Mouse (Mus musculus): ENCODE measurements at regions not wholly inside any gene's neighbourhood (a gene's known extent, or its start where the extent isn't known, plus 50 kb on each side); places are given as distances from the start of the nearest gene placed in this dataset.
A peak's percentile ranks its signal among the peaks of the same experiment; 100 is the strongest.

DNA sequence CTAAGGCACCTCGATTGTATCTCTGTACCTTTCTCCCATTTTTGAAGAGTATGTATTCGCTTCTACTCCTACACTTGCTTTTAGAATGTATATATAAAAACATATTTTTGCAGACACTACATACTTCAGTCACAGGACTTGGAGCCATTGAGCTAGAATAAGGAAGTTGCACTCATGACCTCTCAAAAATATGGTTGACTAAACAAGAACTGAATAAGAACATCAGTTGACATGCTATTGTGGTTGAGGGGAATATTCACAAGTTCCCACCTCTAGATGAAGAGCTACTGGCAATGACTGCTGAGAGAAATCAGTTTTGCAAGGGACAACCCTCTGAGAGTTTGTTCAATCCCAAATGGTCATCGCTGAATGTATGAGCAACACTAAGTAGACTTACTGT, 1198.0 kb upstream of the Zeb2 start:
- no peaks in the 10 kb centered on the region for H3K79me2 ChIP-seq (ENCODE audit: control insufficient read depth, insufficient read depth, low read length, poor library complexity)
- H3K27me3 ChIP-seq (ENCODE audit: control insufficient read depth in 1 of 2, insufficient read depth in 2 of 2, low read length in 2 of 2), result no peaks in the 10 kb centered on the region
- DNase-seq (ENCODE audit: low read depth, low spot score), result no peak
- H3K4me1 ChIP-seq (ENCODE audit: control insufficient read depth in 1 of 2, insufficient read depth in 2 of 2, low read length in 2 of 2), result no peaks in the 10 kb centered on the region
- H3K9me3 ChIP-seq (replicated peaks; ENCODE audit: insufficient read depth, low read length), result no peaks in the 10 kb centered on the region
- no peak overlapping the region for H3K27ac ChIP-seq (ENCODE audit: control insufficient read depth, low read depth, low read length)
- no peak overlapping the region for H3K9ac ChIP-seq (ENCODE audit: control insufficient read depth, low read depth, low read length, poor library complexity, severe bottlenecking)
- H3K4me3 ChIP-seq (ENCODE audit: control insufficient read depth in 1 of 2, insufficient read depth in 1 of 2, low read depth in 2 of 2, low read length in 2 of 2), result no peak overlapping the region
- no peaks in the 10 kb centered on the region for H3K36me3 ChIP-seq (ENCODE audit: control insufficient read depth in 1 of 2, insufficient read depth in 2 of 2, low read length in 2 of 2)
- no peak for TF ChIP-seq POLR2A (IDR thresholded peaks at IDR 0.05; ENCODE audit: control insufficient read depth in 1 of 2, insufficient read depth in 1 of 2, low read depth in 1 of 2, low read length in 2 of 2, poor library complexity in 1 of 2)
- TF ChIP-seq POLR2AphosphoS2 (IDR thresholded peaks at IDR 0.05; ENCODE audit: low read length), result no peak
- TF ChIP-seq USF1 (IDR thresholded peaks at IDR 0.05; ENCODE audit: low read depth, low read length), result no peak
- TF ChIP-seq HCFC1 (IDR thresholded peaks at IDR 0.05; ENCODE audit: low read depth, low read length), result no peak
- TF ChIP-seq GABPA (IDR thresholded peaks at IDR 0.05; ENCODE audit: low read depth, low read length), result no peak
- TF ChIP-seq MXI1 (IDR thresholded peaks at IDR 0.05; ENCODE audit: low read depth, low read length), result no peak
- TF ChIP-seq MYB (IDR thresholded peaks at IDR 0.05; ENCODE audit: low read depth, low read length), result no peak
- no peak for TF ChIP-seq KAT2A (conservative IDR thresholded peaks at IDR 0.05; ENCODE audit: low read depth, low read length)
- TF ChIP-seq CTCF (IDR thresholded peaks at IDR 0.05 in 2 of 3, conservative IDR thresholded peaks at IDR 0.05 in 1 of 3; ENCODE audit: control insufficient read depth in 1 of 3, insufficient read depth in 1 of 3, low read depth in 2 of 3, low read length in 3 of 3, poor library complexity in 1 of 3, severe bottlenecking in 1 of 3), result no peak
- TF ChIP-seq TAL1 (IDR thresholded peaks at IDR 0.05; ENCODE audit: low read length), result no peak
- no peak for TF ChIP-seq SMC3 (IDR thresholded peaks at IDR 0.05; ENCODE audit: low read depth, low read length)

DNA sequence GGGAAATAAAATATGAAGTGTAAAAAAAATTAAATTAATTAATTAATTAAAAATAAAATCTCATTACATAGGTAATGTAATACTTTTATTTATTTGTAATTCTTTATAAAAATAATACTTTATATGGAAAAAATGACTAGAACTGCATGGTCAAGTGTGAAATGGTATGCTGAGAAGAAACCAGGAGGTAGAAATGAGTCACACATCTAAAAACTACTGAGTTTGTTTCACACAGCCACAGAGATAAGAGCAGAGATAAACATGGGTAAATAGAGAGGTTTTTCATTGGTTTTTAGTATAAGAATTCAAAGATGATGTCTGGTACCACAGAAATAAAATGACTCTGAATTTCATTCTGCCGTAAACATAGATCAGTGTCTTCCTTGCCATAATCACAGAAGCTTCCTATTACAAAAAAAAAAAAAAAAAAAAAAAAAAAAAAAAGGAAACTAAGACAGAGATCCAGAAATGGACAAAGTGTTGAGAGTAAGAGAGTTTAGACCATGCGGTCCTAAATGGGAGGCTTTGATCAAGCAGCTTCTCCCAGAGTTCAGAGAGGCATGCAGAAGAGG, 1190.5 kb upstream of the Zeb2 start:
- no peaks in the 10 kb centered on the region for H3K79me2 ChIP-seq (ENCODE audit: control insufficient read depth, insufficient read depth, low read length, poor library complexity)
- H3K4me1 ChIP-seq (ENCODE audit: control insufficient read depth in 1 of 2, insufficient read depth in 2 of 2, low read length in 2 of 2), result peaks cover 0 to 2% of the 10 kb centered on the region in 2 experiments; a peak in 1 of 4 replicates
- peak; percentile 6 for DNase-seq (ENCODE audit: low read depth, low spot score)
- H3K4me3 ChIP-seq (ENCODE audit: control insufficient read depth in 1 of 2, insufficient read depth in 1 of 2, low read depth in 2 of 2, low read length in 2 of 2), result no peak overlapping the region
- no peak overlapping the region for H3K9ac ChIP-seq (ENCODE audit: control insufficient read depth, low read depth, low read length, poor library complexity, severe bottlenecking)
- H3K27me3 ChIP-seq (ENCODE audit: control insufficient read depth in 1 of 2, insufficient read depth in 2 of 2, low read length in 2 of 2), result no peaks in the 10 kb centered on the region
- TF ChIP-seq MAX (IDR thresholded peaks at IDR 0.05; ENCODE audit: low read length) (no peak), EP300 (IDR thresholded peaks at IDR 0.05; ENCODE audit: low read depth in 1 of 2, low read length in 2 of 2) (0 out of 4 replicates have a peak, but pooled peaks of 1 of the 2 experiments have one; percentile 11), GATA1 (IDR thresholded peaks at IDR 0.05; ENCODE audit: low read depth, low read length) (peak; percentile 62), ZNF384 (IDR thresholded peaks at IDR 0.05; ENCODE audit: low read depth, low read length) (peak; percentile 58)
- no peaks in the 10 kb centered on the region for H3K9me3 ChIP-seq (replicated peaks; ENCODE audit: insufficient read depth, low read length)
- H3K36me3 ChIP-seq (ENCODE audit: control insufficient read depth in 1 of 2, insufficient read depth in 2 of 2, low read length in 2 of 2), result peaks cover 0 to 4% of the 10 kb centered on the region in 2 experiments; a peak in 2 of 4 replicates
- H3K27ac ChIP-seq (ENCODE audit: control insufficient read depth, low read depth, low read length), result no peak overlapping the region

- Histone ChIP-seq H3K4me3 (ENCODE audit: control insufficient read depth in 1 of 2, insufficient read depth in 1 of 2, low read depth in 2 of 2, low read length in 2 of 2) (no peak overlapping the region), H3K27ac (ENCODE audit: control insufficient read depth, low read depth, low read length) (peak overlapping the region; percentile 63), H3K36me3 (ENCODE audit: control insufficient read depth in 1 of 2, insufficient read depth in 2 of 2, low read length in 2 of 2) (peaks cover 0 to 17% of the 10 kb centered on the region in 2 experiments; a peak in 2 of 4 replicates), H3K79me2 (ENCODE audit: control insufficient read depth, insufficient read depth, low read length, poor library complexity) (no peaks in the 10 kb centered on the region), H3K4me1 (ENCODE audit: control insufficient read depth in 1 of 2, insufficient read depth in 2 of 2, low read length in 2 of 2) (peaks cover 5 to 16% of the 10 kb centered on the region in 2 experiments), H3K9me3 (replicated peaks; ENCODE audit: insufficient read depth, low read length) (no peaks in the 10 kb centered on the region), H3K9ac (ENCODE audit: control insufficient read depth, low read depth, low read length, poor library complexity, severe bottlenecking) (no peak overlapping the region), H3K27me3 (ENCODE audit: control insufficient read depth in 1 of 2, insufficient read depth in 2 of 2, low read length in 2 of 2) (no peaks in the 10 kb centered on the region)
- peak; percentile 66 for DNase-seq (ENCODE audit: low read depth, low spot score)
- TF ChIP-seq USF2 (IDR thresholded peaks at IDR 0.05; ENCODE audit: borderline replicate concordance in 1 of 2, insufficient read depth in 1 of 2, low read depth in 1 of 2, low read length in 2 of 2) (no peak), CHD2 (IDR thresholded peaks at IDR 0.05; ENCODE audit: low read length) (no peak), ELF1 (IDR thresholded peaks at IDR 0.05; ENCODE audit: low read depth, low read length) (peak; percentile 35; the same call in 1 of the 2 replicates), NELFE (IDR thresholded peaks at IDR 0.05; ENCODE audit: low read depth, low read length) (no peak), ZKSCAN1 (IDR thresholded peaks at IDR 0.05; ENCODE audit: low read depth, low read length) (no peak), MAX (IDR thresholded peaks at IDR 0.05; ENCODE audit: low read length) (peak; percentile 26; the same call in 1 of the 2 replicates), TBP (IDR thresholded peaks at IDR 0.05; ENCODE audit: low read depth, low read length) (no peak), MAZ (IDR thresholded peaks at IDR 0.05; ENCODE audit: low read depth, low read length) (no peak), TCF12 (IDR thresholded peaks at IDR 0.05; ENCODE audit: low read depth, low read length) (peak; percentile 37; the same call in 1 of the 2 replicates), GATA1 (IDR thresholded peaks at IDR 0.05; ENCODE audit: low read depth, low read length) (peak; percentile 75; the same call in 1 of the 2 replicates), MYC (IDR thresholded peaks at IDR 0.05; ENCODE audit: low read depth, low read length) (peak; percentile 59; the same call in 1 of the 2 replicates), MYB (IDR thresholded peaks at IDR 0.05; ENCODE audit: low read depth, low read length) (peak; percentile 69; the same call in 1 of the 2 replicates), NRF1 (IDR thresholded peaks at IDR 0.05; ENCODE audit: insufficient read depth, low read depth, low read length, poor library complexity, severe bottlenecking) (no peak), EP300 (IDR thresholded peaks at IDR 0.05; ENCODE audit: low read depth in 1 of 2, low read length in 2 of 2) (peak; percentile 70 to 83), HCFC1 (IDR thresholded peaks at IDR 0.05; ENCODE audit: low read depth, low read length) (0 out of 2 replicates have a peak, but pooled peaks have one; percentile 26), GABPA (IDR thresholded peaks at IDR 0.05; ENCODE audit: low read depth, low read length) (0 out of 2 replicates have a peak, but pooled peaks have one; percentile 10)
These were observed 1185.4 kb upstream of the Zeb2 start for GRCm38 (mm10) chr2:46302627-46303026.
